Mouse (Mus musculus) bone marrow, adult 2 months (tissue): Measurements from ENCODE around the gene Tbxas1.

Experiments
- CTCF ChIP-seq: fragments of 200-500 bp; IDR thresholded peaks from 2 replicates; pipeline ENCODE4 v1.5.1; 2011; ENCODE audit warnings: low read length, control low read depth; ENCODE audit not compliant: control insufficient read depth, insufficient read depth
- POLR2A ChIP-seq: fragments of 200-500 bp; IDR thresholded peaks from 2 replicates; pipeline ENCODE4 v1.6.1; 2011; ENCODE audit warnings: low read depth, mild to moderate bottlenecking, control low read depth, low read length, borderline replicate concordance; ENCODE audit not compliant: control insufficient read depth

- TF ChIP-seq CTCF (no peak), POLR2A (no peak)
Observed at GRCm38 (mm10) chr6:38997838-38998237, 122.6 kb downstream of the Tbxas1 start.
